Mouse (Mus musculus) adrenal gland, postnatal 14 days (tissue): ENCODE data around the gene Ipmk. TPM values are rescaled to one million over a fixed set of nuclear protein-coding genes. Genes with fewer than 3 reads are reported as not detected.
"Not testable (repeated sequence)": the region's sequence is repeated elsewhere in the genome, so short reads cannot be mapped to it uniquely, and the experiment has no call there.

ENCODE experiments used
- DNase-seq: peaks from one replicate; pipeline ENCODE4 v3.0.0; 2021; ENCODE audit warnings: mixed read lengths
- total RNA-seq: library from RNA; stranded (reverse); gene quantifications from 2 replicates; pipeline ENCODE4 v1.2.3, GENCODE M21; 2021

Ipmk gene
- total RNA-seq, 1 experiment from 2014 or later = 15.7 TPM

DNA sequence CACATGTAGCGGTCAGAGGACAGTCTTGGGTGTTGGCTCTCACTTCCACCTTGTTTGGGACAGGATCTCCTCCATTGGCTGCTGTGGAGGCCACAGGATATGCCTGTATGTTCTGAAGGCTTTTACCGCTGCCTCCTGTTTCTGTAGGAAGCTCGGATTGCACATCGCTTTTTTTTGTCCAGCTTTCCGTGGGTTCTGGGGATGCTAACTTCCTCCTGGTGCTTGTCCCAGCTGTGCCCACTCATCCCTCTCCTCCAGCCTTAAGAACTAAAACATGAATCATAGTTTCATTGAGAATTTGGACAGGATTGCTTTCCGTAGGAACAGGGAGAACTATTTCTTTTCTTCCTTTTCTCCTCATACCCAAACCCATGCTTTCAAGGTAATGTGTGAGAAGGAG lies 24.3 kb downstream of the Ipmk start:
- DNase-seq = no peak

DNA sequence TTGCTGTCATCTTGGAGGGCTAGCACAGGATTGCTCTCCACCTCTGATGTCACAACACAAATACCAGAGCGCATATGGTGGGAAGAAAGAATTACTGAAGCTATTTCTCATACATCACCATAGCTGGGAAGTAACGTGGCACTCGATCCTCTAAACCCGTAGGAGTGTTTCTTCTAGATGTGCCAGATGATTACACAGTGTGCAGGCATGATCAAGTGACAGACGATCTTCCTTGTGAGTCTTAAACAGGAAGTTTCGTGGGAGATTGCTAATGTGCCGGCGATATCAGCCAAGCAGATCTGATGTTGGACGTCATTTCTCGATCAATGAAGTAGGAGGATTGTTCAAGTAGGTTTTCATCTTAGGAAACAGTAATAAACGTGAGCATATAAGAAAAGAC lies 26.1 kb downstream of the Ipmk start:
- DNase-seq = no peak

DNA sequence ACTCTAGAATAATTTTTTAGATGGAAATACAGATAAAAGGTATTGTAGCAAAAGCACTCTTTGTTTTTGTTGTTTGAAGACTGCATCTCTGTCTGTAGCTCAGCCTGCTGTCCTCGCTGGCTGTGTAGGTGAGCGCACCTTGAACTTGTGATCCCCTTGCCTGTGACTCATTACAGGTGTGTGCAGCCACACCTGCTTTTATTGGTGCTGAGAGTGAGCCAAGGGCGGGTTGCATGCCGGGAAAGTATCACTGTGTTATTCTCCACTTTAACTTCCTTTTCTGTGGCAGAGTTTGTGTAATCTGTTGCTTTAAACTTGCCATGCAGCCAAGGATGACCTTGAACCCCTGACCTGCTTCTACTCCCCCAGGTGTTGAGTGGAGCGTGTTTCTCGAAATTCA lies 28.5 kb downstream of the Ipmk start:
- DNase-seq = no peak

DNA sequence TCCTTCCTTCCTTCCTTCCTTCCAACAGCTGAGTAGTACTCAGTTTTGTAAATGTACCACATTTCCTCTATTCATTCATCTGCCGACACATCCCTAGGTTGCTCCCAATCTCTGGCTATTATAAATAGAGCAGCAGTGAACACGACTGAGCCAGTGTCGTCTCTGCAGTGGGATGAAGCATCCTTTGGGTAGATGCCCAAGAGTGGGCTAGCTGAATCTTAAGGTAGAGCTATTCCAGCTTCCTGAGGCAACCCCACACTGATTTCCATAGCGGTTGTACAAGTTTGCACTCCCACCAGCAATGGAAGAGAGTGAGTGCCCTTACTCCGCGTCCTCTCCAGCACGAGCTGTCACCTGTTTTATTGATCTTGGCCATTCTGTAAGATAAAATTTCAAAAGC lies 32.8 kb downstream of the Ipmk start:
- no peak for DNase-seq

DNA sequence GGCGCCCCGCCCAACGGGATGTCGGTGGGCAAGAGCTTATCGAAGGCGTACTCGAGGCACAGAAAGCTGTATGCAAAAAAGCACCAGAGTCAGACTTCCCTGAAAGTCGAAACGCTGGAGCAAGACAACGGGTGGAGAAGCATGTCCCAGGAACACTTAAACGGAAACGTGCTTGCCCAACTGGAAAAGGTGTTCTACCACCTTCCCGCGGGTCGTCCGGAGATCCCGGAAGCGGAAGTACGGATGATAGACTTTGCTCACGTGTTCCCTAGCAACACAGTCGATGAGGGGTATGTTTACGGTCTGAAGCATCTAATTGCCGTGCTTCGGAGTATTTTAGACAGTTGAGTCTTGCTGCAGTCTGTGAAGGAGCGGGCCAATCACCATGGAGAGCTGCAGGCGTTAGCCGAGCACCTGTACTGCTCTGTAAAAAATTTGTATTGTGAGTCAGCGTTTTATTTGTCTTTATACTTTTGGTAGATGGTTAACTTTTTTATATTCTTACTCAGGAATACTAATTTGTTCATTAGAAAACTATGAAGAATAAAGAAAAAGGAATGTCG lies 34.0 kb downstream of the Ipmk start:
- DNase-seq = no peak

DNA sequence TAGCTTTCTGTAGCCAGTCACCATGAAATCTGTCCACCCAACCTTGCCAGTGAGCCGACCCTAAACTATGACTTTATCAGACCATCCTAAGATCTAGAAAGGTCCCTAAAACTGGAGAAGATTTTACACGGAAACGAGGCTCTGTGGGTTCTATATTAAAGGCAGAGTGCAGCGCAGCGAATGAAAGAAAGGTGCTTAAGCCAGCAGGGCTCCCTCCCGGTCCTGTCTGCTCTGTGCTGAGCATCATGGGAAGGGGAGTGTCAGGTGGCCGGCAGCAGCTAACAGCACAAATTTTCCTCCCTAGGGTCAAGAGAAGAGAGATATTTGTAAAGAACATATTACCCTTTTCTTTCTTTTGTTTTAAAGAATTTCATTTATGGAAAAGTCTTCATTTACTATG lies 34.5 kb downstream of the Ipmk start:
- DNase-seq = no peak

DNA sequence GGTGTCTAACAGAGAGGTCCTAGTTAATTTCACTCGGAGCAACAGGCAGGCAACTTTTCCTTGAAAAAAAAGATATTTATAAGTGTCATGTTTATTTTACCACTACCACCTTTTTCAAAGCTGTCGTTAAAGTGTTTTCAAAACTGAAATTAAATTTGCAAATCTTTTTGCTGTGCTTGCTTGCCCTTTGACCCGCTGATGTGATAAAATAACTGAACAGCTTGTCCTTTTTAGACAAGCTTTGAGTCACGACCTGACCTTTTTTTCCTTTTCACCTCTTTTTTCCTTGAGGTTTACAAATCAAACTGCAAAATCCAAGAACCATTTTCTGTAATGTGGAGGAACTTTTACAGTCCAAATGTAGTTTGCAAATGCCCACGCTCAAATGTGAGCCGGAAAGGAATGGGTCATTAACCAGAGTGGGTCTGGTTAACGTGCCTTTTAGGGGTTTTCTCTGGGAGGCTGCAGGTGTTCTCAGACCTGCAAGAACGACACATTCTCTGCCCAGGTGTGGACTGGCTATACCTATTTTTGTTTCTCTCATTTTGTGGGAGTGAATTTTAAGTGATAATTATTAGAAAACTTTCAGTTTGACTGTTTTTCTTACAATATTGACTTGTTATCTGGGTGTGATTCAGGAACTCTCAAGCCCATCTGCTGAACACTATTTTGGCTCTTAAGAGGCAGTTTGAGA lies 35.4 kb downstream of the Ipmk start:
- no peak for DNase-seq

DNA sequence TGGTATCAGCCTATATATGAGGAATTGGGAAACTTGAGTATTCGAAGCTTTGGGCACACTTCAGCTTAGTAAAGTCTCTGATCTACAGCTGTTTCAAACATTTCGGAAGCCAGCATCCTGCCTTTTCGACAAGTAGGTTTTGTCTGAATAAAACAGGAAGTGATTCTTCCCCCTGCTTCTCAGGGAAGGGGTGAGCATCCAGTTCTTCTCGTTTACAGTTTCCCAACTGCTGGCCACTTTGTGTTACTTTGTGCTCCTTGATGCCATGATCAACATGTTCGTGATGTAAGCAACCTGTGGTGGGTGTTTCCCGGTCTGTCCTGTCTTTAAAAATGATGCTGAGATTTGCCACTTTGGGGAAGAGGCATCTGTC lies 36.0 kb downstream of the Ipmk start:
- DNase-seq = not testable (repeated sequence)

DNA sequence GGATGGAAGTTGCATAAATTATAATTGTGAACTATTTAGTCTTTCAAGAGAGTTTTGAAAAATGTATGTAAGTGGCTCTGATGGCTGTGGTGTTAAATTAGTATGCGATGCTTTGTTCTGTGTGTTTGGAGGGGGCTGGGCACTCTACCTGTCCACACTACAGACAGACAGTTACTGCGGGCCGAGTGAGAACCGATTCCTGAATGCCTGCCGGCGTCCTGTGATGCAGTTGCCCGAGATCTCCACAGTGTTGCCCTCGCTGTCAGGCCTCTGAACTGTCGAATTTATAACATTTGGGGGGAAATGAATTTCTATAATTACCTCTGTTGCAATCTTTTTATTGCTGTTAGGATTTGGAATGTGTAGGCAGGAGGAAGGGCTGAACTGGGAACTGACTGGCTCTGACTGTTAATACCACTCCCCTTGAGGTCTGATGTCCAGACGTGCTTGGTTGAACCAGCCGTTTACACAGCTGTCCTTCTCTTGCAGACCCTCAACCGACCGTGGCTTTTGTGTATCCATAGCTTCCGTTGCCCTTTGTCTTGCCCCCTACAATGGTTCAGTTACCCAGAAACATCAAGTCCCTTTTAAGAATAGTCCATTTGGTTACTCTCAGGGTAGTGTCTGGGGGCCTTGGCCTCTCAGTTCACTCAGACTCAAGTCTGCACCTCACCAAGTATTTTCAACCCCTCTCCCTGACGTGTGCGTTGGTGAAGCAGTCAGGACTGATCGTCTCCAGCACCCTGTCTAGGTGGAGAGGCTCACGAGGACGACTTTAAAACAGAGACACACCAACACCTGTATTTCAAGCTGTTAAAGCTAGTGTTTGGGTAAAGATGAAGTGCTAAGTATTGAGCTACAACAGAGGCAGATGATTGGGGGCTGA lies 36.8 kb downstream of the Ipmk start:
- DNase-seq = no peak

DNA sequence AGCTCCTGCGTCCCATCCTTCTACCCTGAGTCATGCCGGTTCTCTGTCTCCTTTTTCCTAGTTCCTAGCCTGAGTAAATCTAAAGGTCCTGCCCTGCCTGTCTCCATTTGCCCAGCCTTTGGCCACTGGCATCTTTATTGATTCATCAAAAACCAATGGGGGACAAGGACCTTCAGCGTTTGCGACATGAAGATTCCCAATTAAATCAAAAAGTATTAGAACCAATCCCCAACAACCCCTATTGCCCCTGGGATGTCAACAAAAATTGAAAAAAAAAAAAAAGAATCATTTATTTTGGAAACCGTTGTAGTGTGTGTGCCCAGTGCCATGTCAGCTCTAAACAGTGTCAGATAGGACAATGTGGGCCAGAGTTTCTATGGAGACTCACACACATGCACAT lies 41.7 kb downstream of the Ipmk start:
- no peak for DNase-seq

DNA sequence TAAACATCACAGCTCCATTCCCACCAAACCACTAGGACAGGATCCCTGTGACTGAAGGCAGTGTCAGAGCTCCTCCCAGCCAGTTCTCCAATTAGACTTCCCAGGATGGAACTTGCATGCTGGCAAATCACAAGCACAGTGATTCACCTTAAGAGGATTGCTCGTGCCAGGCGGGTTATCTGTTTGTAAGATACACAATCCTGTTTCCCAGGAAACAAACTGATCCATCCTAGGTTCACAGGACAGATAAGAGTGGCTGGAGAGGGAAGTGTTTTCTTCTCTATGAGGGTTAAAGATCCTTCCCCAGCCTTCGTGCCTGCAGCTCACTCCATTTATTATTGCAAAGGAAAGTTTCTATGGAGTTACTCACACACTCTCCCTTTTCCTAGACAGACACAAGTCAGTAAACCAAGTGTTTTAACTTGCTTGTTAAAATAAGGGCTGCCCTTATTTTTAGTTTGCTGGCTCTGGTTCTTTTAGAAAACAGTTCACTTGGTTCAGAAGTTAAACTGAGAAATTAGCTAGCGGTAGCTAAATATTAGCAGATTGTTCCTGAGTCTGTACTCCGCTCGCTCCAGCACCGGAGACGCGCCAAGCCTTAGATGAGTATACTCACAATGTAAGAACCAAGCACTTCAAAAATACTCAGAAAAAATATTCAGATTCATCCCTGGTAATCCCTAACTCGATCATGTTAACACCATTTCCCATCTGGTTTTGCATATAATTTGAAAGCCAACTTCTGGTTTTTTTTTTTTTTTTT lies 51.0 kb downstream of the Ipmk start:
- DNase-seq = no peak

DNA sequence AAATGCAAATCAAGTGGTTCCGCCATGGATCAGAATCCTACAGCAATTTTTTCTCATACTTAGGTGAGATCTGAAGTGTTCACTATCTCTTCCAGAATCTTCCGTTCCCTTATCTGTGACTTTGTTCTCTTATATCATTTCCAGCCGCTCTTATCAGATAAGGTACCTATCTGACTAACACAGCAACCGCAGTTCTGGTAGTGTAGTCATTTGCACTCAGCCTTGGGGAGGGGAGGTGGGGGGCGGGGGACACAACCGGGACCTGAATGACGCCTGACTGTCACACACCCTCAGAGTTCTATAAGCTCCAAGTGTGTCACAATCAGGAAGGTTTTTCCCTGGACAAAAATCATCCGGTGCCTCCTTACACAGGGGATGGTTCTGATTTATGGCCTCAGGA lies 51.8 kb downstream of the Ipmk start:
- DNase-seq = no peak

DNA sequence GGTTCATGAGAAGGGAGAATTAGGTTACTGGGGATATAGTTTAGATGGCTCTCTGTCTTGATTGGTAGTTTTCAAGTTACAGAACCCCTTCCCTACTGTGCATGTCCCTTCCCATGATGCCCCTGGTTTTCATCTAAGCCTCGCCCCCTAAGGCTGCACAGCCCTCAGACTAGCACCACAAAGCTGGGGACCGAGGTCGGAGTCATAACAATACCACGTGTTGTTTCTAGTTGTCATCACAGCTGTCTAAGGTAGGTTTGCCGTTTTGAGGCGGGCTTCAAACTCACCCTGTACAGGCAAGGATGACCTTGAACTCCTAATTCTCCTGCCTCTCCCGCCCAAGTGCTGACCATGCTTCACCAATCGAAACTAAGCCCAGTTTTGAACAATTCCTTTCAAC lies 52.4 kb downstream of the Ipmk start:
- DNase-seq = no peak

DNA sequence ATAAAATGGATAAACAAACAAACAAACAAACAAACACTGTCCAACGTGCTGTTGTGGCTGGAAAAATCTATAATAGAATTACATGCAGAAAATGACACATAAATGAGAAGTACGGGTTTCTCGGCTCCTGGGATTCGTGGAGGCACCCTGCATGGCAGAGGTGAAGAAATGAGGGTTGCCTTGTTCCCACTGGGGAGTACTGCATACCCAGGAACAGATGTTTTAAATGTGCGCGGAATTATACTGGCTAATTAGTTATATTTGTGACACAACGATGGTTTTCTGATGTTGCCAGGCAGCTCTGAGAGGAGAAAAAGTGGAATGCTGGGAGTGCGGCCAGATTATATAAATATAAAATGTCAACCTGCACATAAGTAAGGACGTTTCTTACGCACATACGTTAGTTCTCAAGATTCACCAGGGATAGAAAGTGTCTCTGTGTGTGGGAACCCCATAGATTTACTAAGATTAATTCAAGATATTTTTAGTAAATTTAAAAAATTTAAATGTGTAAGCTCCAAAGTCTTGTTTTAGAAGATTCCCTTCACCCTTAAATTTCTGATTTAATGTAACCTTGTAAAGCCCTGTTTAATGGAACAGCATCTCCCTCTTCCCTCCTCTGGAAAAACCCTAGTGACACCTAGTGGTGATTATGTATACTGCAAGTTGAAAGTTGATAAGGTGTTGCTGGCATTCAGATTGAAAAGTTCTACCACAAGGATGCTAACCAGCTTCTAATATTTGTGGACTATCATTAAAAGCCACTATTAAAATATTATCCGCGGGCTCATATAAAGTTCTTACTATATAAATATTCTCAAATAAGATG lies 53.5 kb downstream of the Ipmk start:
- DNase-seq = peak; percentile 25

DNA sequence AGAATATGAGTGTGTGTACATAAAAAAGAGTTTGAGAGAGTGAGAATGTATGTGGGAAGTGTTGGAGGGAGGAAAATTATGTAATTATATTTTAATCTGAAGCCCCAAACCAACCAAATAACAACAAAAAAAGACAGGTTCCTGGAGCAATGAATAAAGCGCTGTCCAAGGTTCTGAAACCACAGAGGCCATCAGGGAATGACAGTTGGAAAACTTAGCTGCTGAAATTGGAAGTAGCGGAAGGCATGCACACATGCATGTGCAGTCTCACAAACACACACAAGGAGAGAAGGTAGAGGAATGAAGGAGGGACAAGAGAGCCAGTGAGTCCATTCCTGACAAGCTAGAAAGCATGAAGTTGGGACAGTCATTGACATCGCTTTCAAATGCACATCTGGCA lies 56.1 kb downstream of the Ipmk start:
- DNase-seq = no peak

DNA sequence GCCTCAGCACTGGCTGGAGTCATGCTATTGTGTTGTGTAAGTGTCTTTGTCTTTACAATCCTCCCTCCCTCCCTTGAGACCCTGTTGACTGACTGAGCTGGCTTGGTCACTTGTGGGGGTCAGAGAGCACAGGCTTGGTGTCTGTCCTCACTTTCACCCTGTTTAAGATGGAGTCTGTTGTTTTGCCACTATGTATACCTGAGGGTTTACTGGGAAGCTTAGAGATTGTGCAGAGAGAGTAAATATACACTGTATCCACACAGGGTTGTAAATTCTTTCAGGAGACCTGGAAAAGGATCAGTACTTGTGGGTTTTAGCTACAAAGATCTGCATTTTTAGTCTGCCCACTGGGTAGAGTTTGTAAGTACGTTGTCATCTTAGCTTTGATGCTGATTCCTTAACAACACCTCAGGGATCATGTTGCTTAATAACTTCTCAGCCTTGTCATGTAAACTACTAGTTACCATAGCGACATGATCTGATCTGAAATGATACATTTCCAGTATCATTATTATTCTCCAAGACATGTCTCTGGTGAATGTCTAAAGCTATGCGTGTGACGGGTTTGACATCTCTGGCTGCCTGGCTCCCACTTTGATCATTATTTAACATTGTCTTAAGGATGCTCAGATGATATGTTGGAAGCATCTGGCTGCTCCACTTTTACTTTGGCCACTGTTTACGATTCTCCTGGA lies 58.1 kb downstream of the Ipmk start:
- no peak for DNase-seq

DNA sequence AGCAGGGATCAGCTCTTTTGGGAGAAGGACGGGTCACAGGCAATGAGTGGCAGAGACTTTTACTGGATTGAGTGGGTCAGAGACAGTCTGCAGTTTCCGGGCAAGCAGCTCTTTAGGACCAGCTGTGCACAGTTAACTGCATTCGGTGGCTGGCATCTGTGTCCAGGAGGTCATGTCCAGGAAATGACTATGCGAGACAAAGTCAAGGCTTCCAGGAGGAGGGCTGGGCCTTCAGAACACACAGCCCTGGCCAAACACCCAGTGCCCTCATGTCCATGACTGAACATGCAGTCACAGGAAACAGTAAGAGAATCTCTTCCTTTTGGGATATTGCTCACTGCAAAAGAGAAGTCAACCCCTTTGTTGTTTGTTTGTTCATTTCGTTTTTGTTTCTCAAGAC lies 62.4 kb downstream of the Ipmk start:
- no peak for DNase-seq

DNA sequence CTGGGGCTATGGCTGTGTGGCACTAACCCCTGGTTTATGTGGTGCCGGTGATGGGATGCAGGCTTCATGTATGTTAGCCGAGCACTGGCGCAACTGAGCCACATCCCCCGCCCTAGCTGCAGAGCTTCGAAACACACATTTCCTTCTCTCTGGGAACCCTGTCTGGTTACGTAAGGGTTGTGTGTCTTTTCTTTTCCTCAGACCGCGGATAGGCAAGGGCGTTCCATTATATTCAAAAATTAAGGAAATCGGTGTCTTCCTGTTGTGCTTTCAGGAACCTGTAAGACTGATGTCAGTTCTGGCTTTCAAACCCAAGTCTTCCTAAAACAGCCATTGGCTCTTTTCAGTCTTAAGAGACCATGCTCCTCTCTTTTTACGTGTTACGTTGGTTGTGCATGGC lies 65.8 kb downstream of the Ipmk start:
- no peak for DNase-seq

DNA sequence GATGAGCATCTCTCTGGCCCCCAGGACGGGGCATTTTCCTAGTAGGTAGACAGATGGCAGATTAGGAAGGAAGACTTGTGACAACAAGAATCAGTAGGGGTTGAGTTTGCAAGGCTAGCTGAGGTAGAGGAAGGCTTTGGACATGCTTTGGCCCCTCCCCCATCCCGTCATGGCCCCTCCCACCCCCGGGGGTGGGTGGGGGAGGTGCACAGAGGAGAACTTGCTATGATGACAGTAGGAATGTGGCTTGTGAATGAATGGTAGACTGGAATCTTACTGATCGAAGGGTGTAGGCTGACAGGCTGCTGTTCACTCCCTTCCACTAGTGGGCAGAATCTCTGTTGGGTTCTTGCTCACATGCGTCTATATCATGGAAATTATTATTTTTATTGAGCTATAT lies 74.0 kb downstream of the Ipmk start:
- DNase-seq = no peak

DNA sequence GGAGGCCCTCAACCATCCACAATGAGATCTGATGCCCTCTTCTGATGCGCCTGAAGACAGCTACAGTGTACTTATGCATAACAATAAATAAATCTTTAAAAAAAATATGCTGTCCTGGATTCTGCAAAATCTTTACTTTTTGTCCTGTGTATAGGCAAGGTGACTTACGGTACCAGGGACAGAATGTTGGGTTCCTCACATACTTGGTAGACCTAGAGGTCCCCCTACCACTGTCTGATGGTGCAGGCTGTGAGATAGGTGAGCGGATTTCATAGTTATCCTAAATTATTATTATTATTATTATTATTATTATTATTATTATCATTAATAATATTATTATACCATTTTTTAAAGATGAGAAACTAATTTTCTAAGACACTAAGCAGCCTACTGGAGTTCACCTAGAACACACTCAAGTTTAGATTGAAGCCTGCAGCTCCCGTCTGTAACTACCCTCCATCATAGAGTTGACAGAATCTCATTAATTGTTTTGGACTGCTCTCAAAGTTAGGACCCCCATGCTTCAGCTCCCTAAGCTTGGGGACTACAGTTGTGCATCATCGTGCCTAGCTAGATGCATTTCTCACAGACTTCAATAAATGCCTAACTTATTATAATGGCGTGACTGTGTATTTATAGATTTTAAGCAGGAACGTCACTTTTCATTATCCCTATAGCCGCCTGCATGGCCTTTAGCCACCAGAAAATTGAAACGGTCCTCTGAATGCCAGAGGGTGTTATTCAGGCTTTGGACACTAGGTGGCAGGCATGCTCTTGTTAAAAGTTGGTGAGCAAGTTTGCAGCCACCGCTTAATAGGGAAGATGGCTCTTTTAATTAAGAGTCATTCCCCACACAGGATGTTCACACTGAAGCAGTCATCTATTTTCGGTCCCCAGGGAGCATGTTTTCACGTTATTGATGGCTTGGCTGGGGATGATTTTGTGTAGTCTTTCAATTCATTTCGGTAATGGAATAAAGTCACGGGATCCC lies 74.8 kb downstream of the Ipmk start:
- DNase-seq = peak; percentile 53
